In the genomic region with DNA sequence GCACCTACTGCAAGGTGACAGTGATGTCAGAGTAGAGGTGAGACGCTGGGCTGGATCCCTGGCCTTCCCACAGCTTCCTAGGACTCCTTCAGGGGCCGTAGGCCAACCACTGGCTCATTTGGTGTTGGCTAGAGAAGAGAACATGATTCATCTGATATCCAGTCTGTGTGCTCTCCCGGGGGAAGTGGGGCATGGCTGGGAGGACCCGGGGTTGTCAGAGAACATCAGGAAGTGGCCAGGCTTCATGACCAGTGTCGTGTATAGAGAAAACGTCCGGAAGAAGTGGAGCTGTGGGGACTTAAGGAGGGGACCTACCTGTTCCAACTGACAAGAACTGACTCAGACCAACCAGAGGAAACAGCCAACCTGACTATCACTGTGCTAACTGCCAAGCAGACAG, we compare ENCODE assay signal across 18 mouse cellular contexts. TPM values are rescaled to one million over a fixed set of nuclear protein-coding genes. Genes with fewer than 3 reads are reported as not detected.
"Had no signal": no experiment of that assay in that cellular context is flagged by ENCODE, and none has a peak within 500 bp of the region (broad histone marks: within the 10 kb centered on the region; RNA-seq: fewer than 3 reads in every experiment).

No protein-coding gene starts in this region.

- DNase-seq: retina, postnatal 1 day; right cerebral cortex, adult 18-20 months; right cerebral cortex, postnatal 14 days; right cerebral cortex, postnatal 25 days; right cerebral cortex, postnatal 4 days; spleen, adult 18-20 months; thymus, adult 18-20 months; thymus, adult 2 months; thymus, postnatal 14 days; thymus, postnatal 25 days; thymus, postnatal 36 days; thymus, postnatal 4 days had no signal

- H3K27me3 ChIP-seq: stomach, embryonic 15.5 days had no signal

- H3K9ac ChIP-seq: neural tube, embryonic 13.5 days; neural tube, embryonic 15.5 days; stomach, embryonic 15.5 days had no signal

- H3K4me1 ChIP-seq: neural tube, embryonic 13.5 days; neural tube, embryonic 15.5 days had no signal

- H3K36me3 ChIP-seq: neural tube, embryonic 13.5 days; neural tube, embryonic 15.5 days; stomach, embryonic 15.5 days had no signal

- H3K4me2 ChIP-seq: neural tube, embryonic 13.5 days; neural tube, embryonic 15.5 days; stomach, embryonic 15.5 days had no signal

- H3K4me3 ChIP-seq: neural tube, embryonic 13.5 days; neural tube, embryonic 15.5 days; stomach, embryonic 15.5 days had no signal

- H3K27ac ChIP-seq: neural tube, embryonic 13.5 days; neural tube, embryonic 15.5 days; stomach, embryonic 15.5 days; stomach, postnatal 0 days had no signal

- H3K9me3 ChIP-seq: neural tube, embryonic 13.5 days; neural tube, embryonic 15.5 days; stomach, embryonic 15.5 days had no signal

RNA-seq across cellular contexts. Expression of gene Ppp1r14d, which starts 15.5 kb away (rescaled TPM):
- polyA plus RNA-seq: neural tube, embryonic 13.5 days; neural tube, embryonic 14.5 days; neural tube, embryonic 15.5 days; spleen, adult 2 months had no signal
